Mouse (Mus musculus) megakaryocyte-erythroid progenitor cell, adult 5-6 weeks (primary cell): Measurements from ENCODE around the gene Rack1. TPM values are rescaled to one million over a fixed set of nuclear protein-coding genes. Genes with fewer than 3 reads are reported as not detected.
"Not testable (repeated sequence)": the region's sequence is repeated elsewhere in the genome, so short reads cannot be mapped to it uniquely, and the experiment has no call there.

Experiments used
- ATAC-seq: replicated peaks from 2 replicates; pipeline ENCODE4 v1.8.0; 2016; ENCODE audit warnings: mild to moderate bottlenecking, inconsistent platforms; ENCODE audit not compliant: severe bottlenecking, poor library complexity, low FRiP score, low TSS enrichment
- total RNA-seq, 2 experiments: library from RNA; stranded (forward) in 1 of 2; stranded (reverse) in 1 of 2; fragments of 200-1000, 215-1000 nt in 1 of 2; fragments of >200 nt in 1 of 2; fragmentation: Nextera tagmentation in 1 of 2; gene quantifications; 2 replicates each; pipeline ENCODE4 v1.2.3; 2014 to 2017

Rack1 gene
- total RNA-seq, 2 experiments from 2014 or later: 1,902 to 2,653 TPM

DNA sequence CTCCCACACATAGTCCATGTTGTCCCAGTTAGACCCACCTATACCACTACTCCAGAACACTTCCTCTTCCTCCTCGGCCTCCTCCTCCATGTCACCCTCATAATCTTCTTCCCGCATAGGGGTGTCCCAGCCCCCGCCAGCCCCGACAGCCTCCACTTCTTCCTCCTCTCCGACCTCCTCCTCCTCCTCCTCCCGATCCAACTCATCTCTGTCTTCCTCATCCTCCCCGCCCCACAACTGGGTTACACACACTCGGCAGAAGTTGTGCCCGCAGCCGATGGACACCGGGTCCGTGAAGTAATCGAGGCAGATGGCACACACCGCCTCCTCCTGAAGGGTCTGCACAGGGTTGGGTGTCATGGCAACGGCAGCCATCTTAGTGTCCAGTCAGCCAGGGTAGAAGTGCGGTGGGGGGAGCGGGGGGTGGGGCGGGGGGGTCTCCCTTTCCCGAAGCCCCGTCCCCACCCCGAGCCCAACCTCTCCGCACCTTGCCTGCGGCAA is 16.2 kb downstream of the Rack1 start:
- 0 out of 2 replicates have a peak, but pooled peaks have one; percentile 4 for ATAC-seq

DNA sequence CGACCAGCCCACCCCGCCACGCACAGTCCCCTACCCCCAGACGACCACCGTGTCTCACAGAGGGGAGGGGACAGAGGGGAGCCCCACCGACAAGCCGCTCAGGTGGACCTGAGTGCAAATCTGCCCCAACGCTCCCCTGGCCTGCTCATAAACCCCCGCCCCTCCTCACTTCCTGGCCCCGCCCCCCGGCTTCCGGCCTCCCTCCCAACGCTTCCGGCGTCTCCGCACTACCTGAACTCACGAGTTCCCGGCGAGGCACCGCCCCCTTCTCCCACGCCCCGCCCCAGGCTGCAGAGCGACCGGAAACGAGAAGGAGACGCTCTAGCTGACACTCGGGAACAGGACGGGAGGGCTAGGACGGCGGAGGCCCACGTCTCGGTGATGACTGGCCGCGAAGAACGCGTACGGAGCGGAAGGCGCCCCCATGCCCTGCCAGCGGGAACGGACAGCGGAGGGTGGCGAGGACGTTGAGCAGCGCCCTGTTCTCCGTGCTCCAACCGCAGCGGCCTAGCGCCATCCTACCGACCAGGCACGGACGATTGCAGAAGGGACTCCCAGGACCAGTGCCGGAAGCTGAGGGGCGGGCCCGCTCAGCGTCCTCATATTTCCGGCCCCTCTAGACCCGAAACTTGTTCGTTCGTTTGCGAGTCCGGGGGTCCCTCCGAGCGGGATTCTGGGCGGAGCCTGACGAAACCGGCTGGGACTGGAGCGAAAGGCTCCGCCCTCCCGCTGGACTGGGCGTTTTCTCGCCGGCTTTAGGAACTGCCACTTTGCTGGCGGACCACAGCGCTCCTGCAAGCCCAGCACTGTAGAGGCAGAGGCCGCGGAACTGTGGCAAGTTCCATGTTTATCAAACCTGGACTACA is 16.9 kb downstream of the Rack1 start, which contains the start of gene Trim41:
Gene Trim41 (minus strand): TSS at position 554 of the 866 bp plus-strand sequence.
- ATAC-seq: peak; percentile 87

DNA sequence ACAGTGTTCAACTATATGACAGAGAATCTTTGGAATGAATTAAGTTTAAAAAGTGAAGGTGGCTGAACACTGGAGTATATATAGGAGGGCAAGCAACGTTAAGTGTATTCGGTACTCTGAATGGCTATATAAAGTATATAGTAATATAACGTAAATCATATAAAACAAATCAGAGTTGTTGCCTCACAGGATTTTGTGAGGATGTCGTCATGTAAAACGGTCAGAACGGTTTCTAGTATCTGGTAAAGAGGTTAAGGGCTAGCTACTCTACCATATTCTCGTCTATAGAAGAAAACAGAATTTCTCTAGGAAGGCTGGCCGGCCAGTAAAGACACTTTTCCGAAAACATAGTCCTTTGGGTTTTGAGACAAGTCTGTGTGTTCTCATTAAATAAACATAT is 17.7 kb downstream of the Rack1 start:
- ATAC-seq: no peak

DNA sequence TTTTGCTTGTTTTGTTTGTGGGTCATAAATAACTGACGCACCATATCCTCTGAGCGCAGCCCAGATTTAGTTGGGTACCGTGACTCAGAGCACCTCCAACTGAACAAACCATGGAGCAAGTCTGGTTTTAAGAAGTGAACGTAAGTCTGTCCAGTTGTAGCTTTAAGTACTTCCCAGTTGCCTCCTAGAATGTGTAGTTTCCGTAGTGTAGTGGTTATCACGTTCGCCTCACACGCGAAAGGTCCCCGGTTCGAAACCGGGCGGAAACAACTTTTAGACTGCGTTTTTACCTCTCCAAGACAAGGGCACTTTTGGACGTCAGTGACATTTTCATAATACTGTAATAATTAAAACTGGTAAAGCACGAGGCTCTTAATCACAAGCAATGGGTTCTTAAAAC is 18.2 kb downstream of the Rack1 start:
- ATAC-seq: peak; percentile 28; the same call in 1 of the 2 replicates

DNA sequence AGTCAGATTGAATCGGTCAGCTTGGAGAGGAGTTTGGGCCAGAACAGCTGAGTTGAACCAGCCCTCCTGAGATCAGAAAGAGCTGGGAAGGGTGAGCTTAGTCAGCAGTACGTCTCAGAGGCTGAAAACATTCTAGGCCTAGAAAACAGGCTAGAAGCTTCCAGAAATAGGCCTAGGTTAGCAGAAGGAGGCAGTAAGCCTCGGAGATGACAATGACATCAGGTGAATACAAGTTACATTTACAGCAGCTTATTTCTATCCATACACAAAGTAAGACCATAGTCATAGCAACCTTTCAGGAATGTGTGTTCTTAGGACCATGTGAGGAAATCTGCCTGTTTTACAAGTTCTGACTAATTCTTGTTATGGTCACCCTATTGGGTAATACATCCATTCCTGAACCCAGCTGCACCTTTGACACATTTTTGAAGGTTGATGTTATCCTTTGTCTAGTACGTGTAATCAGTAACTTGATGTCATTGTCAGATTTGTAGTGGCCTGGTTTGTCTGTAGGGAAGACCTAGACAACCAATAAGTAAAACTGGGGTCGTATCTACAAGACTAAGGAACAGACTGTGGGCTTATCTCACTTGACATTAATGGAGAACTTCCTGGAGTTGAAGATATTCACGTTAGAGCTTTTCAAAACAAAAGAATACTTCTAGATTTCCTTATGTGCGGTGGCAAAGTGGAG is 19.6 kb downstream of the Rack1 start:
- no peak for ATAC-seq

DNA sequence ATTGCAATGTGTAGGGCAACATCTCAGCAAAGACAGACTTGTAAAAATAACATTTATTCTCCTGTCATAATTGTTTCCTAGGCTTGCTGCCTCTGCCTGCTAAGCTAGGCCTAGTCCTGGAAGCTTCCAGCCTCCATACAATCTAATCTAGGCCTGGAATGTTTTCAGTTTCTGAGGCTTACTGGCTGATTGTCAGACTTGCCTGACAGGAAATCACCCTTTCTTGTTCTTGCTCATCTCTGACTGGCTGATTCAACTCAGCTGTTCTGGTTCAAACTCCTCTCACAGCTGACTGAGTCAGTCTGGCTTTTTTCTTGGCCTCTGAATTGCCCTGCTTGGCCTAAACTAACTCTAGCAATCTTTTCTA is 20.2 kb downstream of the Rack1 start:
- no peak for ATAC-seq

DNA sequence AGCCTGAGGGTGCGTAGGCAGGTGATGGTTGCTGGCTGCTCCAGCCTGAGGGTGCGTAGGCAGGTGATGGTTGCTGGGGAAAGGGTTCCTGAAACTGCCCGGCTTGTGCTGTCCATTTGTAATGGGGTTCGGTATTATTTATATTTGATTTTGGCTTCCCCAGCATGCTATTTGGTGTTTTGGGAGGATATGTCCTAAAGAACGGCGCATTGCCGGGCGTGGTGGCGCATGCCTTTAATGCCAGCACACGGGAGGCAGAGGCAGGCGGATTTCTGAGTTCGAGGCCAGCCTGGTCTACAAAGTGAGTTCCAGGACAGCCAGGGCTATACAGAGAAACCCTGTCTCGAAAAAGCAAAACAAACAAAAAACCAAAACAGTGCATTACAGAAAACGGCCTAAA is 21.2 kb downstream of the Rack1 start:
- ATAC-seq: not testable (repeated sequence)

DNA sequence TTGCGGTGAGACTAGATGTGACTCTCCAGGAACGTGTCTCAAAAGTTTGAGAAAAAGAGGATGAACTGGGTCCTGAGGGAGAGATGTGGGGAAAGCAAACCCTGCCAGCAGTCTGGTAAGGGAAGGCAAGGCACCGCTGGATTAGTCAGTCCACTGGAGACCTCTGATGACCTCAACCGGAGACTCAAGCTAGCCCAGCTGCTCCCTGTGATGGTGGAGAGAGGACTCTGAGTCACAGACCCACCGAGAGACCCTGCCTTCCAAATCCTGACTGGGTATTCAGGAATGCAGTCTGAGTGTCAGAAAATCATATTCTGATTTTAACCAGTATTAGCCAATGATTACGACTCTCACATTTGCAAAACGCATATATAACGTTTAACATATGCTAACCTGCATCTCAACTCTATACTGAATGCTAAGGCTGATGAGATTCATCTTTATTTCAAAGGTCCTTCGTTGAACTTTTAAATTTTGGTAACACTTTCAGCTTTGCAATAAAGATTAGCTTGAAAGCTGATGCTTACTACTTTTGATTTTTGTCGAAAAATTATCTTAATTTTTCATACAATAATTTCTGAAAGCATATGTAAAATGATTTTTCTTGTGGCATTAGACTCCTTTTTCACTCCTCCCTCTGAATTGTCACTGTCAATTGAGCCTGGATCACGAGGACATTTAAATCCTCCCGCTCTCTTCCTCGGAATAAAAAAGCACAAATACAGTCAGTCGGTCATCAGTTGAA is 22.8 kb downstream of the Rack1 start:
- ATAC-seq: no peak

DNA sequence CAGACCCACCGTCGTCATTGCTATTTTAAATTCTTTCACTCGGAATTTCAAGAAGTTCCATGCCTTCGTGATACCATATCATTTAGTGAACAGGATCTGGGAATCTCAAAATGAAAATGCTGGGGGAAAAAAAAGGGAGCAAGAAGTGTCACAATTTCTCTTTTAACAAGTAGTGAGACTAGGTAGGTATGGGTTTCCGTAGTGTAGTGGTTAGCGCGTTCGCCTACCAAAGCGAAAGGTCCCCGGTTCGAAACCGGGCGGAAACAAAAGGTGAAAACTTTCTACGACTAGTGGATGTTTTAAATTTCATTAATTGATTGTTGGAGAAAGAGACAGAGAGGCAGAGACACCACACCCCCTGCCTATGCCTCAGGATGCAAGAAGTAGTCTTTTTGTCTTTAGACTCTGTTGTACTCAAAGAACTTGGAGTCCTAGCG is 23.4 kb downstream of the Rack1 start:
- ATAC-seq: peak; percentile 75

DNA sequence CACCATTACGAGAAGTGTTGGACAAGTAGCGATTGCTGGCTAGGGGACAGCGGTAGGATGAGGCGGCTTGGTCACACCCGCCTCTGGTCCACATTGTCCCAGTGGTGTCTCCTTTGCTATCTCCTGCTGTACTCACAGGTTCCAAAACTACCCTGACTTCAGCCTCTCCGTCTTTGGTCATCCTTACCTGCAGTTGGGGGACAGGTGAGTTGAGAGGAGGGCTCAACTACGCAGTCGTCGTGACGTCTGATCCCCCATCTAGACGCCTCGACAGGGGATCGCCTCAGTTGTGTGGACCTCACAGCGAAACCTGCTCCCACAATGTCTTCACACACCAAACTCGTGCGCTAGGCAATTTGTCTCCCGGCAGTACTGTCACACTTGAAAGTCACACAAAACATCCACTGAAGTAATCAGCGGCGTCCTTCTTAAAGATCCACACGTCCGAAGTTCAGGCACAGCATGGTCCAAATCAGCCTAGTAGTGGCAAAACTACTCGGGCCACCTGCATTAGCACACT is 24.2 kb downstream of the Rack1 start:
- 0 out of 2 replicates have a peak, but pooled peaks have one; percentile 15 for ATAC-seq

DNA sequence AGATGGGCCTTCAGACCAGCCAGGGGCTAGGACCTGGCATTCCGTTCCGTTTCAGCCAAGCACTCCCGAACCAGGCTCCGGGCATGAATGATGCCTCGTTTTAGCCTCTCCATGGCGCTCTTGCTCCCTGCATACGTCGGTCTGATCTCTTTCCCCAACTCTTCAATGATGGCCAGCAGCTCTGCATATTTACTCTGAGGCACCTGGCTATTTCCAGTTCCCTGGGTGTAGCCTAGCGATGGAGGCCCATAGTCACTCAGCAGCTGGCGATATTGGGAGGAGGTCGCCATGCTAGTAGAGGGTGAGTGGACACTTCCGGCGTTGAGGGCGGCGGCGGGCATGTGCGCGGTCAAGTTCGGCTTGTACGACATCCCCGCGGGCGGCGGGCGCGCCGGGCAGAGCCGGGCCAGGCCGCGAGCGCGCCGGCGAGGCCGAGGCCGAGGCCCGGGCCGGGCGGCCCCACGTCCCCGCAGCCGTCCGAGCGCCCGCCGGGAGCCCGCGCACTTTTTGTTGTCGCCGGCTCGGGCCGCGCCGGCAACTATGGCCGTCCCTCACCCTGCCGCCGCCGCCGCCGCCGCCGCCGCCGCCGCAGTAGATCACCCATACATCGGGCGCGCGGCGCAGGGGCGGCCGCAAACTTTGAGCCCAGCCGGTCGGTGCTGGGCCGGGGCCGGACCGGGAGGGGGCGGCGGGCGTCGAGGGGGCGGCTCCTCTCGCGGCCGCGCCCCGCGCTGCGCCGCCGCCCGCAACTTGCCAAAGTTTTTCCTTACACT is 26.0 kb downstream of the Rack1 start, which contains the start of the genes Trim7 and Gm12184:
Gene Trim7 (plus strand): TSS at position 162 of the 773 bp plus-strand sequence.
Gene Gm12184 (minus strand): TSS at position 677 of the 773 bp plus-strand sequence.
- peak; percentile 47 for ATAC-seq

DNA sequence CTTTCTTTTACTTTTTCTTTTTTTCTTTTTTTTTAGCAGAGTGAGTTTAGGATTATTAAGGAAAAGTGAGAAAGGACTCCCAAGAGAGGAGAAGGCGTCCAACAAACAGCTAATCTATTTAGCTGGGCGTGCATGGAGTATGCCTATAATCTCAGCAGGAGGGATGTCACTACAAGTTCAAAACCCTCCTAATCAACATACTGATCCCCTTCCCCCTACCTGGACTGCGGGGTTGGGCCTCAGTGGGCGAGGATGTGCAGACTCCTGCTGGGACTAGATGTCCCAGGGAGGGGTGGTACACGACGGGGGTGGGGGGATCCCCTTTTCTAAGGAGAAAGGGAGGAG is 26.6 kb downstream of the Rack1 start:
- no peak for ATAC-seq

DNA sequence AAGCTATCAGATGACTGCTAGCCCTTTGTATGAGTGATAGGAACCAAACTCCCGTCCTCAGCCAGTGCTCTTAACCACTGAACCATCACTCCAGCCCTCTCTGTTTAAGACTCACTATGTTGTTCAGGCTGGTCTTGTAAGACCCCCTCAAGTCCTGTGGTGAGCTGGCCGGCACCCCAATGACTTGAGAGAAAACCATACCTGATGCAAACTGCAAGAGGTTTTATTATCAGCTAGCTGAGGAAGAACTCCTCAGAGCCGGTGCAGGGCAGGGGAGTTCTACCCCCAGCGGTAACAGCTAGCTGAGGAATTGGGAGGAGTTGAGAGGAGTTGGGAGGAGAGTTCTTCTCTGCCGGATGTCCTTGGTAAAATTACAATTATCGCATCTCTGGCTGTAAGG is 27.8 kb downstream of the Rack1 start:
- ATAC-seq: no peak

DNA sequence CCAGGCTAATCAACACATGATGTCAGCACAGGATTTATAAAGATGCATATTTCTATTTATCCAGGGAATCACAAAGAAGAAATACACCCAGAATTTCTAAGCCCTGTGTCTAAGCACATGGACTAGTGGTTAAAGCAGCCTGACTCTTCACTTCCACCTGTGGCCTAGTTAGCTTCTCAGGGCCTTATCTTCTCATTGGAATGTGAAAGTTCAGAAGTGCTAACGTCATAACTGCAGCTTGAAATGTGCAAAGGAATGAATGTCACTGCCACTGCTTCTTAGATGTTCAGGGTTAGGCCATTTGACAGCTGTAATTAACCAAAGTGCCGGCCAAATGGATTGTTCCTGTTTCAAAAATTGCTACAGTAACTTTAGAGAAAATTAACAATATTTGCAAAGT is 30.1 kb downstream of the Rack1 start:
- ATAC-seq: no peak

DNA sequence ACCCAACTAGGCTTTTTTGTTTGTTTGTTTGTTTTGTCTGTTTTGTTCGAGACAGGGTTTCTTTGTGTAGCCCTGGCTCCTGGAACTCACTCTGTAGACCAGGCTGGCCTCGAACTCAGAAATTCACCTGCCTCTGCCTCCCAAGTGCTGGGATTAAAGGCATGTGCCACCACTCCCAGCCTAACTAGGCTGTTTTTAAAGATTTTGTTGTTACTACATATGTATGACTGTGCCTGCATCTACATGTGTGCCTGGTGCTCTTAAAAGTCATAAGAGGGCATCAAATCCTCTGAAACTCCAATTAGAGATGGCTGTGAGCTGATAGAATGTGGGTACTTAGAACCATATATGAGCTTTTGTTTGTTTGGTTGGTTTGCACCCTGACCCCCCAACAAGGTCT is 31.1 kb downstream of the Rack1 start:
- no peak for ATAC-seq

DNA sequence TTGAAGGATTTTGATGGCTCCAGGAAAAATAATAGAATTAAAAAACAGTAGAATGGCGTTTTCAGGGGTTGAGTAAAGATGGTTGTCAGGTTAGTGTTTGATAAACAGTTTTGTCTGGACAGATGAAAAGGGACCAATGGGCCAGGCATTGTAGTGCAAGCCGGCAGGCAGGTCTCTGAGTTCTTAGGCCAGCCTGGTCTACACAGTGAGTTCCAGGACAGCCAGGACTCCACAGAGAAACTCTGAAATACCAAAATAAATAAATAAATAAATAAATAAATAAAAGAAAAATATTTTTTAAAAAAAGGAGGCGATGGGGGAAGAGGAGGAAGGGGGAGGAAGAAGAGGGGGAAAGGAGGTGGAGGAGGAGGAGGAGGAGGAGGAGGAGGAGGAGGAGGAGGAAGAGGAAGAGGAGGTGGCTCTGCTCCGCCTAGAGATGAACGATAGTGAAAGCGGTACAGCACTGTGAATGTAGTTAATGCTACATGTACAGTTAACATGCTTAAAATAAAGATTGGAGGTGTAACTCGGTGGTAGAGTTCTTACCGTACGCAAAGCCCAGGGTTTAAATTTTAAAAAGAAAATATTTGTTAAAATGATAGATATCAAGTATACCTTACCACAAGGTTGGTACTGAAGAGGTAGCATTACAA is 33.1 kb downstream of the Rack1 start:
- ATAC-seq: 0 out of 2 replicates have a peak, but pooled peaks have one; percentile 24

DNA sequence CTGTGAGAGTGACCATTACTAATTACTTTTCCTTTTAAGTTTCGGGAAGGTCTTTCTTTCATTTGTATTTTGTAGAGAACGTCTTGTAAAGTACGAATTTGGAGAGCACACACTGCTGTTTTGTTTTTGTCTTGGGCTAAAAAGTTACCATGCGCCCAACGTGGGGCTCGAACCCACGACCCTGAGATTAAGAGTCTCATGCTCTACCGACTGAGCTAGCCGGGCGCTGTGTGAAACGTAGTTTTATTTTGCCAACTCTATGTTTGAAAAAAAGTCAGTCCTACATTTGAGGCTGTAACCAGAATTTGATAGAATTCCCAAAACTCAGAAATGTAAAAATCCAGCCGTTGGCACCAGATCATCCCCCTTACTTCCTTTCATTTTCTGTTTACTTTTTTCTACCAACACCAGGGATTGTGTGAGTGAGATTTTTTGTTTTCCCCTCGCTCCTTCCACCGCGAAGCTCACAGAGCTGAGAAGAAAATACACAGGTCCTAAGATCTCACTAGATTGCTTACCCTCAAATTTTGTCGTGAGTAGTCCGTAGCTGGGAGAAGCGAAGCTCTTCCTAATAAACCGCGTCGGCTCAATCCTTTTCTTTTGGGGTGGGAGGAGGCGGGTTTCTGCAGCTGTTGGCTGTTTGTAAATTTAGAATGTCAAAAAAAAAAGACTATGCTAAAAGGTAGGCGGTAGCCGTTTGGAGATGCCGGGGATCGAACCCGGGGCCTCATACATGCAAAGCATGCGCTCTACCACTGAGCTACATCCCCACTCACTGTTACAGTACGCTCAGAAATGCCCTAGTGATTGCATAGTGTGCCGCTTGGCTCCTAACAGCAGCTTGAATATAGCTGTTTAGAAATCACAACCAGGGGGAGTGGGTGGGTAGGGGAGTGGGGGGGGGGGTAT is 33.9 kb downstream of the Rack1 start:
- ATAC-seq: peak; percentile 74
